Mouse (Mus musculus) forebrain, embryonic 14.5 days (tissue): ENCODE measurements around the gene Gstp3. TPM values are rescaled to one million over a fixed set of nuclear protein-coding genes. Genes with fewer than 3 reads are reported as not detected.
A peak's percentile ranks its signal among the peaks of the same experiment; 100 is the strongest.

Source experiments
- ATAC-seq: fragments of 200-750 bp; cut with Nextera tagmentation; 2 replicates; pipeline ENCODE4 v1.8.0; 2017; ENCODE audit warnings: mild to moderate bottlenecking, moderate library complexity
- DNase-seq: peaks from one replicate; pipeline ENCODE4 v3.0.0-alpha.2; 2015; ENCODE audit warnings: low spot score
- H3K27ac ChIP-seq: fragments of 300-500 bp; sonication (generic); 2 replicates; pipeline ENCODE4 v1.5.1; 2014; ENCODE audit warnings: low read depth, mild to moderate bottlenecking, control low read depth, low read length, moderate library complexity
- H3K27me3 ChIP-seq: fragments of 300-500 bp; sonication (generic); replicated peaks from 2 replicates; pipeline ENCODE4 v1.6.1; 2014; ENCODE audit warnings: low read length, control low read depth, mixed read lengths; ENCODE audit not compliant: control insufficient read depth, insufficient read depth
- H3K36me3 ChIP-seq: fragments of 300-500 bp; sonication (generic); 2 replicates; pipeline ENCODE4 v1.6.1; 2014; ENCODE audit warnings: low read length, control low read depth; ENCODE audit not compliant: control insufficient read depth, insufficient read depth
- H3K4me1 ChIP-seq: fragments of 300-500 bp; sonication (generic); 2 replicates; pipeline ENCODE4 v1.6.1; 2014; ENCODE audit warnings: antibody characterized with exemption, low read length, control low read depth; ENCODE audit not compliant: control insufficient read depth, insufficient read depth
- H3K4me2 ChIP-seq: fragments of 300-500 bp; sonication (generic); 2 replicates; pipeline ENCODE4 v1.6.1; 2014; ENCODE audit warnings: mild to moderate bottlenecking, control low read depth, low read length
- H3K4me3 ChIP-seq: fragments of 300-500 bp; sonication (generic); 2 replicates; pipeline ENCODE4 v1.5.1; 2014; ENCODE audit warnings: low read depth, low read length, control low read depth
- H3K9ac ChIP-seq: fragments of 300-500 bp; sonication (generic); 2 replicates; pipeline ENCODE4 v1.6.1; 2014; ENCODE audit warnings: mild to moderate bottlenecking, low read length, control low read depth, moderate library complexity
- H3K9me3 ChIP-seq: fragments of 300-500 bp; sonication (generic); replicated peaks from 2 replicates; pipeline ENCODE4 v1.6.1; 2016; ENCODE audit warnings: low read length, control low read depth, mixed read lengths; ENCODE audit not compliant: control insufficient read depth
- WGBS: fragments of 180-500 bp; shearing (Covaris S2); extraction: QIAGEN DNeasy Blood & Tissue Kit; methylation state at CpG from one replicate; pipeline ENCODE4 v1.1.7; 2014; 5-methylcytosine and 5-hydroxymethylcytosine counted together
- polyA plus RNA-seq: library from polyadenylated mRNA; unstranded; fragments of >200 nt; fragmentation: Nextera tagmentation; extraction: Ambion mirVana; gene quantifications from 2 replicates; pipeline ENCODE4 v1.2.1, GENCODE M21; 2014

Gene Gstp3
- polyA plus RNA-seq, result not detected in 2 replicates

- no peak for DNase-seq
- Histone ChIP-seq H3K9ac (no peak within 1 kb of the TSS), H3K36me3 (no peaks in the 10 kb centered on the region), H3K27ac (no peak within 1 kb of the TSS), H3K4me2 (no peak within 1 kb of the TSS), H3K4me1 (no peaks in the 10 kb centered on the region), H3K4me3 (no peak within 1 kb of the TSS), H3K27me3 (no peaks in the 10 kb centered on the region), H3K9me3 (no peaks in the 10 kb centered on the region)
- no peak for ATAC-seq
- 83% methylated on average over 15 of the region's 15 CpGs for WGBS
Measured at GRCm38 (mm10) chr19:4059069-4059740, at the start of gene Gstp3. Gene Gstp3, minus strand, starts transcription at chr19:4059569.

GRCm38 (mm10) chr19:4108535-4108934, 49.2 kb upstream of the Gstp3 start:
- 90% methylated on average over 9 of the region's 9 CpGs for WGBS
- no peaks in the 10 kb centered on the region for H3K27me3 ChIP-seq
- no peak overlapping the region for H3K4me3 ChIP-seq
- no peak for ATAC-seq
- no peaks in the 10 kb centered on the region for H3K9me3 ChIP-seq
- H3K36me3 ChIP-seq, result peaks cover 27% of the 10 kb centered on the region
- H3K27ac ChIP-seq, result no peak overlapping the region
- H3K4me2 ChIP-seq, result no peak overlapping the region
- H3K9ac ChIP-seq, result no peak overlapping the region
- no peak for DNase-seq
- no peaks in the 10 kb centered on the region for H3K4me1 ChIP-seq

GRCm38 (mm10) chr19:4106654-4107053, 47.3 kb upstream of the Gstp3 start:
- no peak overlapping the region for H3K4me3 ChIP-seq
- peaks cover 2% of the 10 kb centered on the region; the same call in 1 of the 2 replicates for H3K4me1 ChIP-seq
- no peak for ATAC-seq
- H3K27ac ChIP-seq, result no peak overlapping the region
- WGBS, result 89% methylated on average over 14 of the region's 14 CpGs
- H3K36me3 ChIP-seq, result 0 out of 2 replicates have a peak, but pooled peaks cover 16% of the 10 kb centered on the region
- H3K27me3 ChIP-seq, result 0 out of 2 replicates have a peak, but pooled peaks cover 2% of the 10 kb centered on the region
- H3K4me2 ChIP-seq, result no peak overlapping the region
- H3K9me3 ChIP-seq, result no peaks in the 10 kb centered on the region
- H3K9ac ChIP-seq, result no peak overlapping the region
- DNase-seq, result no peak

GRCm38 (mm10) chr19:4104675-4105194, 45.4 kb upstream of the Gstp3 start:
- WGBS, result 91% methylated on average over 16 of the region's 16 CpGs
- no peak for DNase-seq
- peaks cover 18% of the 10 kb centered on the region for H3K4me1 ChIP-seq
- no peak for ATAC-seq
- 0 out of 2 replicates have a peak, but pooled peaks cover 10% of the 10 kb centered on the region for H3K36me3 ChIP-seq
- no peak overlapping the region for H3K4me3 ChIP-seq
- H3K4me2 ChIP-seq, result no peak overlapping the region
- H3K27ac ChIP-seq, result no peak overlapping the region
- H3K9ac ChIP-seq, result no peak overlapping the region
- H3K9me3 ChIP-seq, result no peaks in the 10 kb centered on the region
- peaks cover 6% of the 10 kb centered on the region; the same call in 1 of the 2 replicates for H3K27me3 ChIP-seq

- Histone ChIP-seq H3K4me3 (no peak overlapping the region), H3K27me3 (peaks cover 6% of the 10 kb centered on the region; the same call in 1 of the 2 replicates), H3K36me3 (0 out of 2 replicates have a peak, but pooled peaks cover 10% of the 10 kb centered on the region), H3K9ac (no peak overlapping the region), H3K4me1 (peaks cover 20% of the 10 kb centered on the region), H3K9me3 (no peaks in the 10 kb centered on the region), H3K27ac (no peak overlapping the region), H3K4me2 (no peak overlapping the region)
- ATAC-seq (no peak), DNase-seq (no peak)
- WGBS, result 80% methylated on average over 3 of the region's 3 CpGs
Measured at GRCm38 (mm10) chr19:4103792-4104191, 44.4 kb upstream of the Gstp3 start.

- no peak overlapping the region for H3K4me2 ChIP-seq
- no peak for ATAC-seq
- no peak overlapping the region for H3K4me3 ChIP-seq
- 0 out of 2 replicates have a peak, but pooled peaks cover 10% of the 10 kb centered on the region for H3K36me3 ChIP-seq
- H3K4me1 ChIP-seq, result peaks cover 20% of the 10 kb centered on the region
- 94% methylated on average over 18 of the region's 18 CpGs for WGBS
- H3K9ac ChIP-seq, result no peak overlapping the region
- no peaks in the 10 kb centered on the region for H3K9me3 ChIP-seq
- peaks cover 6% of the 10 kb centered on the region; the same call in 1 of the 2 replicates for H3K27me3 ChIP-seq
- no peak for DNase-seq
- no peak overlapping the region for H3K27ac ChIP-seq
Measured at GRCm38 (mm10) chr19:4103294-4103693, 43.9 kb upstream of the Gstp3 start.

GRCm38 (mm10) chr19:4102626-4103025, 43.3 kb upstream of the Gstp3 start:
- ATAC-seq, result no peak
- 94% methylated on average over 12 of the region's 12 CpGs for WGBS
- Histone ChIP-seq H3K36me3 (0 out of 2 replicates have a peak, but pooled peaks cover 10% of the 10 kb centered on the region), H3K27ac (no peak overlapping the region), H3K4me3 (no peak overlapping the region), H3K4me2 (no peak overlapping the region), H3K4me1 (peaks cover 20% of the 10 kb centered on the region), H3K9ac (no peak overlapping the region), H3K27me3 (peaks cover 6% of the 10 kb centered on the region; the same call in 1 of the 2 replicates), H3K9me3 (no peaks in the 10 kb centered on the region)
- no peak for DNase-seq

GRCm38 (mm10) chr19:4102049-4102448, 42.7 kb upstream of the Gstp3 start:
- Histone ChIP-seq H3K27ac (no peak overlapping the region), H3K9me3 (no peaks in the 10 kb centered on the region), H3K27me3 (peaks cover 6% of the 10 kb centered on the region; the same call in 1 of the 2 replicates), H3K36me3 (0 out of 2 replicates have a peak, but pooled peaks cover 10% of the 10 kb centered on the region), H3K4me3 (no peak overlapping the region), H3K4me2 (peak overlapping the region; percentile 90; the same call in 1 of the 2 replicates), H3K9ac (0 out of 2 replicates have a peak overlapping the region, but pooled peaks have one; percentile 72), H3K4me1 (peaks cover 20% of the 10 kb centered on the region)
- 89% methylated on average over 2 of the region's 2 CpGs for WGBS
- ATAC-seq, result no peak
- no peak for DNase-seq

GRCm38 (mm10) chr19:4101466-4101865, 42.1 kb upstream of the Gstp3 start:
- Histone ChIP-seq H3K4me3 (peak overlapping the region; percentile 46), H3K4me1 (peaks cover 20% of the 10 kb centered on the region), H3K27ac (no peak overlapping the region), H3K9me3 (no peaks in the 10 kb centered on the region), H3K27me3 (peaks cover 6% of the 10 kb centered on the region; the same call in 1 of the 2 replicates), H3K36me3 (0 out of 2 replicates have a peak, but pooled peaks cover 10% of the 10 kb centered on the region), H3K9ac (peak overlapping the region; percentile 72), H3K4me2 (peak overlapping the region; percentile 90)
- peak; percentile 31 for DNase-seq
- no peak for ATAC-seq
- 57% methylated on average over 6 of the region's 6 CpGs for WGBS
